Mouse (Mus musculus) C2C12 (cell line): Measurements from ENCODE around the gene Cpm. TPM values are rescaled to one million over a fixed set of nuclear protein-coding genes. Genes with fewer than 3 reads are reported as not detected.

ENCODE experiments used
- H3K27me3 ChIP-seq: one replicate; pipeline ENCODE4 v1.6.1; 2011; ENCODE audit not compliant: control insufficient read depth, insufficient read depth, insufficient read length
- H3K36me3 ChIP-seq: one replicate; pipeline ENCODE4 v1.6.1; 2011; ENCODE audit not compliant: control insufficient read depth, insufficient read depth
- H3K4me3 ChIP-seq: one replicate; pipeline ENCODE4 v1.5.1; 2011; ENCODE audit warnings: mild to moderate bottlenecking, control low read depth; ENCODE audit not compliant: poor library complexity, insufficient read depth, severe bottlenecking
- H3K79me2 ChIP-seq: one replicate; pipeline ENCODE4 v1.6.1; 2011; ENCODE audit not compliant: control insufficient read depth, insufficient read depth
- H3K79me3 ChIP-seq: one replicate; pipeline ENCODE4 v1.6.1; 2011; ENCODE audit warnings: low read depth, control low read depth
- H3ac ChIP-seq: one replicate; pipeline ENCODE3; 2011; ENCODE audit warnings: low read depth; ENCODE audit not compliant: control insufficient read depth, insufficient read length
- CEBPB ChIP-seq: IDR thresholded peaks from one replicate; pipeline ENCODE4 v1.6.1; 2011; ENCODE audit warnings: low read depth, mild to moderate bottlenecking, control low read depth, moderate library complexity
- CTCF ChIP-seq: IDR thresholded peaks from one replicate; pipeline ENCODE4 v1.5.1; 2011; ENCODE audit not compliant: control insufficient read depth, insufficient read depth, insufficient read length
- FOSL1 ChIP-seq: IDR thresholded peaks from one replicate; pipeline ENCODE4 v1.8.0; 2011; ENCODE audit warnings: mild to moderate bottlenecking, low read length; ENCODE audit not compliant: poor library complexity, insufficient read depth, severe bottlenecking
- MAX ChIP-seq: IDR thresholded peaks from one replicate; pipeline ENCODE4 v1.6.1; 2011; ENCODE audit warnings: mild to moderate bottlenecking, control low read depth
- MYOD1 ChIP-seq: IDR thresholded peaks from one replicate; pipeline ENCODE4 v1.6.1; 2011; ENCODE audit warnings: low read depth; ENCODE audit not compliant: control insufficient read depth, insufficient read length
- MYOG ChIP-seq: IDR thresholded peaks from one replicate; pipeline ENCODE4 v1.6.1; 2011; ENCODE audit not compliant: control insufficient read depth, insufficient read length; ENCODE audit errors: extremely low read depth
- USF1 ChIP-seq: IDR thresholded peaks from one replicate; pipeline ENCODE4 v1.6.1; 2011; ENCODE audit warnings: low read depth, mild to moderate bottlenecking, control low read depth, moderate library complexity
- polyA plus RNA-seq: library from polyadenylated mRNA; unstranded; fragments of >200 nt; fragmentation: generic; extraction: Trizol; gene quantifications from one replicate; pipeline ENCODE4 v1.2.1, GENCODE M21; 2012; ENCODE audit warnings: missing spikeins

Cpm gene
- polyA plus RNA-seq, 1 experiment: 0.06 TPM

DNA sequence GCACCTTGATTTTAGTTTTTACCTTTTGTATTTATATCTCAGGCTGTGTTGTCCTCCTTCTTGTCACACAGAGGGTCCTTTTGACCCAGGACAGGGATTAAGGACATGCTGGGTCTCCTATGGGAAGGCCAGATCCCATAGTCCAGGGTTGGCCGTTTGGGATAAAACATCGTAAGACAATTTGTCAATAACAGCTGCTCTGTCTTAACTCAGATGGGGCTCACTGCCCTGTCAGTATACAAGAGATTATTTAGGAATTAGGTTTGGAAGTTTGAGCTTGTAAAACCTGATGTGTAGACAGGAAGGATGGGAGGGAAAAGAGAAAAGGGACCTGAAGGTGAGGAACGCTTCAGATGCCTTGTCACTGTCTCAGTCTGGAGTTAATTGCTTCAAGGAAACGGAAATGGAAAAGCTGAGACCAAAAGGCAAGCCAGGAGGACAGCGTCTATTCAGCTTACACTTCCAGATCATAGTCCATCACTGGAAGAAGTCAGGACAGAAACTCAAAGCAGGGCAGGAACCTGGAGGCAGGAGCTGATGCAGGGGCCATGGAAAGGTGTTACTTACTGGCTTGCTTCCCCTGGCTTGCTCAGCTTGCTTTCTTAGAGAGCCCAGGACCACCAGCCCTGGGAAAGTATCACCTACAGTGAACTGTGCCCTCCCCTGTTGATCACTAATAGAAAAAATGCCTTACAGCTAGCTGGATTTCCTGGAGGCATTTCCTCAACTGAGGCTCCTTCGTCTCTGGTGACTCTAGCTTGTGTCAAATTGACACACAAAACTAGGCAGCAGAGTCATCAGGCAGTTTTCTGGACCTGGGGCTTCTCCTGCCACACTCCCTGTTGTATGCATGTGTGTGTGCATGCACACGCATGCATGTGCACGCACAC, 27.9 kb upstream of the Cpm start:
- Histone ChIP-seq H3ac (no peak overlapping the region), H3K79me3 (no peaks in the 10 kb centered on the region), H3K79me2 (no peaks in the 10 kb centered on the region), H3K4me3 (no peak overlapping the region), H3K36me3 (no peaks in the 10 kb centered on the region), H3K27me3 (no peaks in the 10 kb centered on the region)
- no peak for TF ChIP-seq CEBPB
- no peak for TF ChIP-seq MYOG
- no peak for TF ChIP-seq MAX
- TF ChIP-seq MYOD1: no peak
- TF ChIP-seq USF1: no peak
- no peak for TF ChIP-seq FOSL1
- no peak for TF ChIP-seq CTCF

GRCm38 (mm10) chr10:117602325-117603129, 26.8 kb upstream of the Cpm start:
- no peaks in the 10 kb centered on the region for H3K27me3 ChIP-seq
- no peak overlapping the region for H3K4me3 ChIP-seq
- no peaks in the 10 kb centered on the region for H3K36me3 ChIP-seq
- TF ChIP-seq USF1 (no peak), CEBPB (no peak), FOSL1 (no peak), MYOD1 (no peak), CTCF (no peak), MAX (no peak), MYOG (no peak)
- H3K79me3 ChIP-seq: no peaks in the 10 kb centered on the region
- H3K79me2 ChIP-seq: no peaks in the 10 kb centered on the region
- no peak overlapping the region for H3ac ChIP-seq

GRCm38 (mm10) chr10:117603130-117603833, 26.0 kb upstream of the Cpm start:
- H3ac ChIP-seq: no peak overlapping the region
- H3K4me3 ChIP-seq: no peak overlapping the region
- no peaks in the 10 kb centered on the region for H3K79me2 ChIP-seq
- no peaks in the 10 kb centered on the region for H3K79me3 ChIP-seq
- H3K36me3 ChIP-seq: no peaks in the 10 kb centered on the region
- H3K27me3 ChIP-seq: no peaks in the 10 kb centered on the region
- no peak for TF ChIP-seq CEBPB
- no peak for TF ChIP-seq USF1
- TF ChIP-seq MYOD1: no peak
- TF ChIP-seq MAX: no peak
- no peak for TF ChIP-seq FOSL1
- no peak for TF ChIP-seq CTCF
- no peak for TF ChIP-seq MYOG

GRCm38 (mm10) chr10:117603834-117604623, 25.3 kb upstream of the Cpm start:
- H3K4me3 ChIP-seq: no peak overlapping the region
- H3K79me3 ChIP-seq: no peaks in the 10 kb centered on the region
- no peak overlapping the region for H3ac ChIP-seq
- H3K27me3 ChIP-seq: no peaks in the 10 kb centered on the region
- no peak for TF ChIP-seq CTCF
- no peak for TF ChIP-seq MAX
- no peak for TF ChIP-seq MYOD1
- TF ChIP-seq USF1: no peak
- no peak for TF ChIP-seq FOSL1
- no peak for TF ChIP-seq CEBPB
- H3K36me3 ChIP-seq: no peaks in the 10 kb centered on the region
- no peaks in the 10 kb centered on the region for H3K79me2 ChIP-seq

DNA sequence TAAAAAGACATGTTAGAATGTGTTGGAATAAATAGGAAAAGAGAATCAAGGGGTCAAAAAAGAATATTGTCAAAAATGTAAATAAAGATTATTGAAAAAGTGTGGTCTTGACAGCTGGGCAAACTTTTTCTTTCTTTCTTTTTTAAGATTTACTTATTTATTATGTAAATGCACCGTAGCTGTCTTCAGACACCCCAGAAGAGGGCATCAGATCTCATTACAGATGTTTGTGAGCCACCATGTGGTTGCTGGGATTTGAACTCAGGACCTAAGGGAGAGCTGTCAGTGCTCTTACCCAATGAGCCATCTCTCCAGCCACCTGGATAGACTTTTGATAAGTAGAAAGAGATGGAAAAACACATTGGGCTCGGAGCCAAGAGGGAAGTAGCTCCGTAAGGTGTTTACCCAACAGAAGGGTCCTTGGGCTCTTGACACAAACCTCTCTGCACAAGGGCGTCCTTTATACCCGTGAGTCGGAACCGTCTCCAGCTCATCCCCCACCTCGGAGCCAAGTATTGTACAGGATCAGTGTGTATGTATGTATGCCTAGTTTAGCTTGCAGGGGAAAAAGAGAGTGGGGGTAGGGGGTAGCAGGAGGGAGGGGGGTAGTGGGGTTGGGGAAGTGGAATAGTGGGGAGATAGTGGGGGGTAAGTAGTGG, 24.5 kb upstream of the Cpm start:
- Histone ChIP-seq H3K79me3 (no peaks in the 10 kb centered on the region), H3ac (no peak overlapping the region), H3K4me3 (no peak overlapping the region), H3K27me3 (no peaks in the 10 kb centered on the region), H3K36me3 (no peaks in the 10 kb centered on the region), H3K79me2 (no peaks in the 10 kb centered on the region)
- TF ChIP-seq FOSL1: no peak
- TF ChIP-seq CEBPB: no peak
- no peak for TF ChIP-seq MAX
- no peak for TF ChIP-seq MYOG
